Mouse (Mus musculus) olfactory bulb, adult 2 months (tissue): ENCODE measurements around the gene Tfcp2l1. TPM values are rescaled to one million over a fixed set of nuclear protein-coding genes. Genes with fewer than 3 reads are reported as not detected.
A peak's percentile ranks its signal among the peaks of the same experiment; 100 is the strongest.
"Not testable (repeated sequence)": the region's sequence is repeated elsewhere in the genome, so short reads cannot be mapped to it uniquely, and the experiment has no call there.

ENCODE experiments used
- H3K27ac ChIP-seq: fragments of 200-500 bp; 2 replicates; pipeline ENCODE4 v1.5.1; 2012; ENCODE audit warnings: low read depth, low read length; ENCODE audit not compliant: insufficient read depth
- H3K4me1 ChIP-seq: fragments of 200-500 bp; 2 replicates; pipeline ENCODE4 v1.6.1; 2012; ENCODE audit warnings: low read length; ENCODE audit not compliant: control insufficient read depth, insufficient read depth
- H3K4me3 ChIP-seq: fragments of 200-500 bp; 2 replicates; pipeline ENCODE4 v1.5.1; 2012; ENCODE audit warnings: mild to moderate bottlenecking, low read depth, low read length, moderate library complexity; ENCODE audit not compliant: insufficient read depth
- CTCF ChIP-seq: fragments of 200-500 bp; IDR thresholded peaks from 2 replicates; pipeline ENCODE4 v1.5.1; 2012; ENCODE audit warnings: low read depth, mild to moderate bottlenecking, low read length, moderate library complexity; ENCODE audit not compliant: insufficient read depth
- POLR2A ChIP-seq: fragments of 200-500 bp; IDR thresholded peaks from 2 replicates; pipeline ENCODE4 v1.6.1; 2012; ENCODE audit warnings: mild to moderate bottlenecking, low read depth, low read length, moderate library complexity; ENCODE audit not compliant: insufficient read depth
- WGBS: fragments of 180-500 bp; shearing (Covaris S2); methylation state at CpG from one replicate; pipeline ENCODE4 v1.1.7; 2018; 5-methylcytosine and 5-hydroxymethylcytosine counted together
- polyA plus RNA-seq: library from polyadenylated mRNA; stranded (reverse); fragments of >200 nt; gene quantifications from 2 replicates; pipeline ENCODE4 v1.2.4, GENCODE M21; 2012; ENCODE audit warnings: low replicate concordance; ENCODE audit not compliant: missing spikeins, insufficient read depth, insufficient read length

Tfcp2l1 gene
- not detected in 2 replicates for polyA plus RNA-seq

DNA sequence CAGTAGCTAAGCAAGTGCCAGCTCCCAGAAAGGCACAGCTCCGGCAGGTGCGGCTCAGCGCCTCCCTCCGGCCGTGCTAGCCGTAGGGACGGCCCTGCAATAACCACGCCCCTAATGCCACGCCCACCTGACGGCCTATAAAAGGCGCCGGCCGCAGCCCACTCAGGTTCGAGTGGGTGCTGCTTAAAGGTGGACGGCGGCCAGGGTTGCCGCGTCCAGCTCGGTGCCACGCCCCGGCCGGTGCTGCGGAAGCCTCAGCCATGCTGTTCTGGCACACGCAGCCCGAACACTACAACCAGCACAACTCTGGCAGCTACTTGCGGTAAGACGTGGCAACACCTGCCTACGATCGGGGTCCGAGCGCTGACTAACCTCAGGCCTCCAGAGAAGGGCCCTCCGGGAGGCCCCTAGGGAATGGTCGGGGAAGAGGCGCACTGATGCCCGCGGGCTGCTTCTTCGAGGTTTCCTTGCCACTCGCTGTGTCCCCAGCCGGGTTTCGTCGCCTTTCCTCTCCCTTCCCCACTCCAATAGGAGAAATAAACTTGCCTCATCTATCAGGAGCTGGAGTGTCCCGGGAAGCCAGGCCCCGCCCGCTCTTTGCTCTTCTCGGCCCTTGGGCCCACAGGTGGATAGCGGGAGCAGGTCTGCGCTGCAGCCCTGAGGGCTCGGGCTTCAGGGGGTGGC is at the start of gene Tfcp2l1:
Gene Tfcp2l1, plus strand, starts transcription at position 165 of the 684 bp plus-strand sequence.
- TF ChIP-seq CTCF (no peak; the same call in 1 of the 2 replicates), POLR2A (no peak)
- 1% methylated on average over 48 of the region's 48 CpGs for WGBS
- no peak within 1 kb of the TSS for H3K27ac ChIP-seq
- H3K4me3 ChIP-seq, result peak within 1 kb of the TSS; percentile 39
- H3K4me1 ChIP-seq, result peaks cover 10% of the 10 kb centered on the region

DNA sequence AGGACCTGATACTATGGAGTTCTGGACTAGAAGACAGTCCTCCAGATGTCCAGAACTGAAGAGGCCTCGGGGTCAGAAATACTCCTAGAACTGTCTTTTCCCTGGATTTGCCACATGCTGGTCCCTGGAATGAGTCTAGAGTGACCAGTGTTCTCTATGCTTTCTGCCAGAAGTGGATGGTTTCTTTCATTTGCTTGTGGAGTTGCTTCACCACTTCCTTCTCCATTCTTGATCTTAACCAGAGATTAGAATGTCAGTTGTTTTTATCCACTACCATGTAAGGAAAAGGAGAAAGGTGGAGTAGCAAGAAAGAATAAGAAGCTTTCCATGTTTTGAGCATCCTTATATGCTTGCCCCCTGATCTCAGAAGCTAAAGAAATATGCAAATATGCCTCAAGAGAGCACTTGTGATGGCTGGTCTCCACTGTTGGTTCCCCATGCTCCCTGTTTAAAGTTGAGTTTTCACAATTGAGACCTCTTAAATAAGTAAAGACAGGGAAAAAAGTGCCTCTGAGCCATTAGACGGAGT is 47.5 kb upstream of the Tfcp2l1 start:
- TF ChIP-seq CTCF (no peak), POLR2A (no peak)
- 90% methylated on average over 2 of the region's 2 CpGs for WGBS
- no peaks in the 10 kb centered on the region for H3K4me1 ChIP-seq
- H3K27ac ChIP-seq, result no peak overlapping the region
- no peak overlapping the region for H3K4me3 ChIP-seq

DNA sequence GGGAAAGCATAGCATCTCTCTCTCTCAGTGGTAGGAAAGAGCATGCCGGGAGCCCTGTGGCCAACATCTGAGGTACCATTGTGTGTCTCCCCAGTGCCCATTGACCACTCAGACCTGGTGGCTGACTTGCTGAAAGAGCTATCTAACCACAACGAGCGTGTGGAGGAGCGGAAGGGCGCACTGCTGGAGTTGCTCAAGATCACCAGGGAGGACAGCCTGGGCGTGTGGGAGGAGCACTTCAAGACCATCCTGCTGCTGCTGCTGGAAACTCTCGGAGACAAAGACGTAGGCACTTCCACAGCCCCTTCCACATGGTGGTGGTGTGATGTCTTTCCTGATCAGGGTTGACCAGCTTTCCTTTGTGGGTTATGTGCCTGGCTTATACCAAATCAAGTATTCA is 46.6 kb upstream of the Tfcp2l1 start:
- no peaks in the 10 kb centered on the region for H3K4me1 ChIP-seq
- TF ChIP-seq POLR2A (no peak), CTCF (no peak)
- no peak overlapping the region for H3K4me3 ChIP-seq
- no peak overlapping the region for H3K27ac ChIP-seq
- 85% methylated on average over 8 of the region's 8 CpGs for WGBS

DNA sequence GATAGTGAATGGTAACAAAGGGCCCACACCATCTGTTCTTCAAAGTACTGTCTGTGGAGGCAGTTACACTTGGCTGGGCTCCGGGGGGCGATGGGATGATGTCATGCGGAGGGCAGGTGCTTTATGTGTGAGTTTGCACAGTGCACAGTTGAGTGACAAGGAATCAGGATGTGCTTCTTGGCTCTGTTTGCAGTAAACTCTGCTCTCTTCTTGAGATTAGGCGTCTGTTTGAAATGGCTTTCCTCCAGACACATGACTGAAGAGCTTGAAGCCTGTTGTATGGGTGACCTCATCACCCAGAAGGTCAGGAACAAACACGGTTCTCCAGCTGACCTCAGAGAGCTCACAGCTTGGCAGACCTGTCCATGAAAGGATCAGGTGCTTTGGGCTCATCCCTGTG is 38.0 kb upstream of the Tfcp2l1 start:
- WGBS, result 74% methylated on average over 5 of the region's 5 CpGs
- Histone ChIP-seq H3K4me1 (no peaks in the 10 kb centered on the region), H3K4me3 (no peak overlapping the region), H3K27ac (no peak overlapping the region)
- no peak for TF ChIP-seq POLR2A

DNA sequence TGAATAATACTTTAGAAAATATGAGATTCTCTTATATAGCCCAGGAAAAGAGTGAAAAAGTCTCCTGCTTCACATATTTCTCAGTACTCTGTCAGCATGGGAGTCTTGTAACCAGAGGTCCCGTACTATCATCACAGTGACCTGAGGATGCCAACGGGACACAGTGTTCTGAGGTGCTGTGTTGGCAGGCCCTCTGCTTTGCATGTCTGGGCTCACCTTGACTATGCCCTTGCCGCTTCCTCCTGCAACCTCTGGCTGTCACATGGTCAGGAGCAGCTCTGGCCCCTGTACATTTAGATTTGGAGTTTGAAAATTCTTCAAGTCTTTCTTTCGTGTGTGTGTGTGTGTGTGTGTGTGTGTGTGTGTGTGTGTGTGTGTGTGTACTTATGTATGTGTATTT is 34.8 kb upstream of the Tfcp2l1 start:
- WGBS, result 92% methylated on average over 4 of the region's 4 CpGs
- TF ChIP-seq POLR2A (no peak), CTCF (no peak)

DNA sequence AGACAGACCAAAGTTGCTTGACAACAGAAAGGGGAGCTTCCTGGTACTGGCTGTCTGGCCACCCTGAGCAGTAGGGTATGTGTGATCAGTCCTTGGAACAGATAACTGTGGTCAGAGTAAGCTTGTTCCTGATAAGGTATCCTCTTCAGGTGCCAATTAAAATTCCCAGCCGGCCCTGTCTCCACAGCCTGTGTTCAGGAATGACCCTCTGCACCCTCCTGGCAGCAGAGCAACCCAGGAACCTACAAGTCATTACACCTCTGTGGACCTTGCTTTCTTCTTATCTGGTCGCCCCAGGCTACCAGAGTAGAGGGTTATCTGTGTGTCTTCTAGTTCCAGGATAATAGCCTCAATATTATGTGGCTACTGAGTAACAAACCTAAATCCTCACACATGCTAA is 32.4 kb upstream of the Tfcp2l1 start:
- WGBS, result 94% methylated on average over 2 of the region's 2 CpGs
- Histone ChIP-seq H3K4me1 (no peaks in the 10 kb centered on the region), H3K4me3 (no peak overlapping the region), H3K27ac (no peak overlapping the region)
- TF ChIP-seq CTCF (no peak), POLR2A (no peak)

More for the DNA sequence above, 34.8 kb upstream of the Tfcp2l1 start:
- Histone ChIP-seq H3K27ac (no peak overlapping the region), H3K4me1 (no peaks in the 10 kb centered on the region), H3K4me3 (no peak overlapping the region)

DNA sequence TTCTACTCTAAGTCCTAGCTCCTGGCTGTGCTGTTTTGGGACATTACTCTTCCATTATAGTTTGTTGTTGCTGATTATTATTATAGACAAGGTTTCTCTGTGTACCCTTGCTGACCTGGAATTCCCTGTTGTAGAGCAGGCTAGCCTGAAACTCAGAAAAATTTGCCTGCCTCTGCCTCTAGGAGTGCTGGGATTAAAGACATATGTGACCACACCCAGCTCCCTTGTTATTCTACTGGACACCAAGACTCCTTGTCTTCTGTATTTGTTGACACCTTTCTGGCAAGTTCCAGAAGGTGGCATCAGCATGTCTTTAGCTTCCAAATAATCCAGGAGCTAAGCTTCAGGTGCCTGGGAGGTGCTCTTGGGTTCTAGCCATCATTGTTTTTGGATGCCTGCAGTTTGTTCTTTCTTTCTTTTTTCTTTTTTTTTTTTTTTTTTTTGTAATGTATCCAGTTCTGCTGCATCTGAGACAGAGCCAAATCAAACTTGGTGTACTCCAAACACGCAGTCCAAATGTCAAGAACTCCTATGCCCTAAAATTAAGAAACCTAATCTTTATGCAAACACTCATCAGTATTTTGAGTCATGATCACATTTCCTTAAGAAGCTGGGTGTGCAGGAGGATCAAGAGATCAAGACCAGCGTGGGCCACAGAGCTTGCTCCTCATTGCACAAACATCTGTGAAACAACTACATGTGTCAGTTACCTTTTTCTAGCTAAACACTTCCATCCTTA is 30.1 kb upstream of the Tfcp2l1 start:
- Histone ChIP-seq H3K4me1 (no peaks in the 10 kb centered on the region), H3K4me3 (no peak overlapping the region), H3K27ac (no peak overlapping the region)
- TF ChIP-seq POLR2A (no peak), CTCF (no peak)
- WGBS, result 82% methylated on average over 2 of the region's 2 CpGs

DNA sequence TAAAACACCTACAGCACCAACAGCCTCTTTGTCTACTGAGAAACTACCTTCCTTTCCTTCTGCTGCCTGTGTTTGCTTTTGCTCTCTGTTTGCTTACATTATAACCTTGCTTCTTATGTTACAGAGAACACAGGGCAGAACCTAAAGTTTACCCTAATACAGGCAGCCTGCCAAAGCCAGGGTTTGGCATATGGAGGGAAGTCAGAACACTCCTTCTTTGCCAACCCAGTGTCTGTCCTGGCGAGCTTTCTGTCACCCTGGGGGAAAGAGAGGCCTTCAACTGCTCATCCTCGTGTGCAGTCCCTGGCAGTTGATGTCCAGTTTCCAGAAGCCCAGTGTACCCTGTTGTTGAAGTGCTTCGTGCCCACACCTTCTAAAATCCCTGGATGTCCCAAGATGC is 29.4 kb upstream of the Tfcp2l1 start:
- TF ChIP-seq POLR2A, result no peak
- TF ChIP-seq CTCF, result no peak
- H3K4me3 ChIP-seq, result no peak overlapping the region
- 86% methylated on average over 3 of the region's 3 CpGs for WGBS
- H3K27ac ChIP-seq, result no peak overlapping the region
- no peaks in the 10 kb centered on the region for H3K4me1 ChIP-seq

DNA sequence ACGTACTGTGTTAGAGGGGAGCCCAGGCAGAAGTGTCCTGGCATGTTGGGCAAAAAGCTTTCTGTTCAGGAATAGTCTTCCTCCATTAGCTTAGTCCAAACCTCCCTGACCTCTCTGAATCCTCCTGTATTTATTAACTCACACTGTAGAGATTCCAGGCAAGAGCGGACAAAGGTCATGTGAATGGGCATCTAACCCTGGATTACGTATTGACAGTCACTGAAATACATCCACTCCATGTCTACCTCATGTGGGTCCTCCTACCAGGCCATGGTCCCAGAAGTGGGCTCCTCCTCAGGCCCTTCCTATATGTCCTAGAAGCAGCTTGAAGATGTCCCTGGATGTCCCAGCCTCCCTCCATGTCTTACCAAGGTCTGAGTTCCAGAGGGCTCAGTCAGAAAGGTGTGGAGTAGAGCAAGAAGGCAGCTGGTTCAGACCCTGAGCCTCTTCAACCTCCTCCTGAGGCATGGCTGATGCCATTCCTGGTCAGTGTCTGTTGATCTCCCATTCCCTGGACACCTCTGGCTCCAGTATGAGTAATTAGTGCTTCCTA is 14.0 kb upstream of the Tfcp2l1 start:
- H3K4me1 ChIP-seq, result no peaks in the 10 kb centered on the region
- H3K4me3 ChIP-seq, result no peak overlapping the region
- TF ChIP-seq CTCF (no peak), POLR2A (no peak)
- WGBS, result 78% methylated on average over 3 of the region's 3 CpGs
- no peak overlapping the region for H3K27ac ChIP-seq

DNA sequence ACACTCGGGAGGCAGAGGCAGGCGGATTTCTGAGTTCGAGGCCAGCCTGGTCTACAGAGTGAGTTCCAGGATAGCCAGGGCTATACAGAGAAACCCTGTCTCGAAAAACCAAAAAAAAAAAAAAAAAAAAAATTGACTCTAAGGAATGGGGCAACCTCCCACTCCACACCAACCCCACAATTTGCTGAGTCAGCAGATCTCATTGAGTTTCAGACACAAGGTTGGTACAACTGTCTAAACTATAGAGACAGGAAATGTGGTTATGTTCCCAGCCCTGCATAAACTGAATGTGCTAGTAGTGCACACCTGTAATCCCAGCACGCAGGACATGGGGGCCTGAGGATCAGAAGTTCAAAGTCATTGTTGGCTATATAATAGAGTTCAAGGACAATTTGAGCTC is 6.7 kb upstream of the Tfcp2l1 start:
- H3K4me3 ChIP-seq, H3K4me1 ChIP-seq, H3K27ac ChIP-seq: not testable (repeated sequence)
- 83% methylated on average over 5 of the region's 5 CpGs for WGBS
